Mouse (Mus musculus): ENCODE measurements around the gene Mus81.

GRCm38 (mm10) chr19:5447515-5448353, 40.5 kb downstream of the Mus81 start, which contains the start of gene Fosl1:
- TF ChIP-seq EP300 (IDR thresholded peaks at IDR 0.05; ENCODE audit: low read depth) (no peak), CTCF (IDR thresholded peaks at IDR 0.05; ENCODE audit: low read depth) (no peak)

Measured in liver, embryonic 14.5 days (tissue).